Mouse (Mus musculus) adrenal gland, adult 18-20 months (tissue): ENCODE data around the gene Ugdh. TPM values are rescaled to one million over a fixed set of nuclear protein-coding genes. Genes with fewer than 3 reads are reported as not detected.

Experiments
- total RNA-seq, 2 experiments: library from RNA; stranded (reverse); gene quantifications; 1 replicate in 1 of 2; 2 replicates in 1 of 2; pipeline ENCODE4 v1.2.3; 2021

Ugdh gene
- total RNA-seq, 2 experiments from 2014 or later, result 64.0 to 114 TPM

Other genes with a start within 250 kb of the Ugdh start
- 1 to 10 TPM; 5.5 to 7.0 TPM for gene Wdr19, start 236.3 kb downstream of the Ugdh start, total RNA-seq
- gene Rfc1, start 100.3 kb downstream of the Ugdh start, total RNA-seq, result 10 to 100 TPM; 31.3 to 43.8 TPM
- gene Klb, start 87.6 kb downstream of the Ugdh start, total RNA-seq, result 10 to 100 TPM in 1 of 2 experiments, 1 to 10 TPM in 1; 8.6 to 15.3 TPM
- 1,000 to 10,000 TPM; 1,034 to 1,559 TPM for gene Rpl9, start 44.5 kb downstream of the Ugdh start, total RNA-seq
- gene Lias, start 44.5 kb downstream of the Ugdh start, total RNA-seq, result 10 to 100 TPM; 54.5 to 67.6 TPM
- 1 to 10 TPM in 1 of 2 experiments, not detected in 1; 1.2 TPM for gene Gm43552, start 56.9 kb upstream of the Ugdh start, total RNA-seq
- gene Smim14, start 101.2 kb upstream of the Ugdh start, total RNA-seq, result 100 to 1,000 TPM; 166 to 180 TPM
- gene Ube2k, start 101.3 kb upstream of the Ugdh start, total RNA-seq, result 100 to 1,000 TPM in 1 of 2 experiments, 10 to 100 TPM in 1; 92.4 to 105 TPM